Mouse (Mus musculus) forebrain, embryonic 12.5 days (tissue): Measurements from ENCODE around the gene Chtf18. TPM values are rescaled to one million over a fixed set of nuclear protein-coding genes. Genes with fewer than 3 reads are reported as not detected.
"Not testable (repeated sequence)": the region's sequence is repeated elsewhere in the genome, so short reads cannot be mapped to it uniquely, and the experiment has no call there.

Source experiments
- ATAC-seq: fragments of 200-750 bp; cut with Nextera tagmentation; 2 replicates; pipeline ENCODE4 v1.8.0; 2017; ENCODE audit warnings: moderate TSS enrichment; ENCODE audit not compliant: low FRiP score
- H3K27ac ChIP-seq: fragments of 300-500 bp; sonication (generic); 2 replicates; pipeline ENCODE4 v1.5.1; 2016; ENCODE audit warnings: mild to moderate bottlenecking
- H3K27me3 ChIP-seq: fragments of 300-500 bp; sonication (generic); 2 replicates; pipeline ENCODE4 v1.6.1; 2016; ENCODE audit warnings: mild to moderate bottlenecking
- H3K36me3 ChIP-seq: fragments of 300-500 bp; sonication (generic); replicated peaks from 2 replicates; pipeline ENCODE4 v1.6.1; 2016; ENCODE audit warnings: mild to moderate bottlenecking
- H3K4me1 ChIP-seq: fragments of 300-500 bp; sonication (generic); 2 replicates; pipeline ENCODE4 v1.6.1; 2016
- H3K4me2 ChIP-seq: fragments of 300-500 bp; sonication (generic); 2 replicates; pipeline ENCODE4 v1.6.1; 2016; ENCODE audit warnings: mild to moderate bottlenecking, moderate library complexity
- H3K4me3 ChIP-seq: fragments of 300-500 bp; sonication (generic); replicated peaks from 2 replicates; pipeline ENCODE4 v1.5.1; 2016; ENCODE audit warnings: mild to moderate bottlenecking
- H3K9ac ChIP-seq: fragments of 300-500 bp; sonication (generic); 2 replicates; pipeline ENCODE4 v1.6.1; 2016; ENCODE audit warnings: mild to moderate bottlenecking
- H3K9me3 ChIP-seq: fragments of 300-500 bp; sonication (generic); 2 replicates; pipeline ENCODE4 v1.6.1; 2016
- WGBS: fragments of 180-500 bp; shearing (Covaris S2); methylation state at CpG from one replicate; pipeline ENCODE4 v1.1.7; 2016; 5-methylcytosine and 5-hydroxymethylcytosine counted together
- polyA plus RNA-seq: library from polyadenylated mRNA; unstranded; fragments of >200 nt; fragmentation: Nextera tagmentation; extraction: Ambion mirVana; gene quantifications from 2 replicates; pipeline ENCODE4 v1.2.1, GENCODE M21; 2016

Gene Chtf18
- polyA plus RNA-seq, 1 experiment from 2014 or later = 41.8 TPM

GRCm38 (mm10) chr17:25755086-25755485, 27.9 kb upstream of the Chtf18 start:
- no peak for ATAC-seq
- Histone ChIP-seq H3K4me2 (no peak overlapping the region), H3K27me3 (peaks cover 14% of the 10 kb centered on the region; the same call in 1 of the 2 replicates), H3K36me3 (no peaks in the 10 kb centered on the region), H3K27ac (no peak overlapping the region), H3K9me3 (no peaks in the 10 kb centered on the region), H3K9ac (no peak overlapping the region), H3K4me1 (0 out of 2 replicates have a peak, but pooled peaks cover 5% of the 10 kb centered on the region), H3K4me3 (no peak overlapping the region)
- 75% methylated on average over 4 of the region's 4 CpGs for WGBS

GRCm38 (mm10) chr17:25754241-25754640, 27.0 kb upstream of the Chtf18 start, which contains the start of gene Msln:
Gene Msln (minus strand): TSS chr17:25754378.
- H3K36me3 ChIP-seq = no peaks in the 10 kb centered on the region
- ATAC-seq = no peak
- 0 out of 2 replicates have a peak, but pooled peaks cover 5% of the 10 kb centered on the region for H3K4me1 ChIP-seq
- H3K27me3 ChIP-seq = peaks cover 14% of the 10 kb centered on the region; the same call in 1 of the 2 replicates
- H3K9me3 ChIP-seq = no peaks in the 10 kb centered on the region
- no peak within 1 kb of the TSS for H3K9ac ChIP-seq
- H3K4me2 ChIP-seq = no peak within 1 kb of the TSS
- no peak within 1 kb of the TSS for H3K27ac ChIP-seq
- 90% methylated on average over 9 of the region's 9 CpGs for WGBS
- no peak within 1 kb of the TSS for H3K4me3 ChIP-seq

GRCm38 (mm10) chr17:25751446-25751845, 24.2 kb upstream of the Chtf18 start:
- 0 out of 2 replicates have a peak, but pooled peaks cover 5% of the 10 kb centered on the region for H3K4me1 ChIP-seq
- no peak overlapping the region for H3K4me2 ChIP-seq
- no peak for ATAC-seq
- WGBS = 79% methylated on average over 5 of the region's 5 CpGs
- no peaks in the 10 kb centered on the region for H3K36me3 ChIP-seq
- peaks cover 5% of the 10 kb centered on the region; the same call in 1 of the 2 replicates for H3K27me3 ChIP-seq
- H3K4me3 ChIP-seq = no peak overlapping the region
- no peak overlapping the region for H3K9ac ChIP-seq
- no peak overlapping the region for H3K27ac ChIP-seq
- H3K9me3 ChIP-seq = no peaks in the 10 kb centered on the region

- Histone ChIP-seq H3K27me3 (no peaks in the 10 kb centered on the region), H3K4me1 (0 out of 2 replicates have a peak, but pooled peaks cover 5% of the 10 kb centered on the region), H3K27ac (no peak overlapping the region), H3K9me3 (no peaks in the 10 kb centered on the region), H3K4me3 (no peak overlapping the region), H3K9ac (no peak overlapping the region), H3K36me3 (no peaks in the 10 kb centered on the region), H3K4me2 (no peak overlapping the region)
- no peak for ATAC-seq
- 82% methylated on average over 6 of the region's 6 CpGs for whole genome bisulfite sequencing
Measured at GRCm38 (mm10) chr17:25749314-25749713, 22.1 kb upstream of the Chtf18 start.

- no peak overlapping the region for H3K4me3 ChIP-seq
Measured at GRCm38 (mm10) chr17:25748238-25748637, 21.0 kb upstream of the Chtf18 start.

GRCm38 (mm10) chr17:25744311-25744710, 17.1 kb upstream of the Chtf18 start:
- Histone ChIP-seq H3K27ac (no peak overlapping the region), H3K4me2 (no peak overlapping the region), H3K36me3 (no peaks in the 10 kb centered on the region), H3K4me3 (no peak overlapping the region), H3K27me3 (peaks cover 4% of the 10 kb centered on the region; the same call in 1 of the 2 replicates), H3K4me1 (no peaks in the 10 kb centered on the region), H3K9me3 (no peaks in the 10 kb centered on the region), H3K9ac (no peak overlapping the region)
- ATAC-seq = no peak
- 84% methylated on average over 10 of the region's 10 CpGs for WGBS

More at GRCm38 (mm10) chr17:25748238-25748637, 21.0 kb upstream of the Chtf18 start:
- Histone ChIP-seq H3K9ac (no peak overlapping the region), H3K4me2 (no peak overlapping the region), H3K9me3 (no peaks in the 10 kb centered on the region), H3K4me1 (0 out of 2 replicates have a peak, but pooled peaks cover 5% of the 10 kb centered on the region), H3K36me3 (no peaks in the 10 kb centered on the region), H3K27me3 (0 out of 2 replicates have a peak, but pooled peaks cover 3% of the 10 kb centered on the region), H3K27ac (no peak overlapping the region)
- WGBS = 94% methylated on average over 4 of the region's 4 CpGs
- no peak for ATAC-seq

GRCm38 (mm10) chr17:25743831-25744230, 16.6 kb upstream of the Chtf18 start:
- Histone ChIP-seq H3K4me2 (no peak overlapping the region), H3K36me3 (no peaks in the 10 kb centered on the region), H3K9me3 (no peaks in the 10 kb centered on the region), H3K27ac (no peak overlapping the region), H3K4me1 (no peaks in the 10 kb centered on the region), H3K9ac (no peak overlapping the region), H3K4me3 (no peak overlapping the region), H3K27me3 (peaks cover 6% of the 10 kb centered on the region; the same call in 1 of the 2 replicates)
- ATAC-seq = no peak
- 96% methylated on average over 9 of the region's 9 CpGs for WGBS

- H3K9me3 ChIP-seq, ATAC-seq, H3K27ac ChIP-seq, H3K9ac ChIP-seq, H3K27me3 ChIP-seq, H3K4me2 ChIP-seq, H3K4me3 ChIP-seq, H3K4me1 ChIP-seq, H3K36me3 ChIP-seq: not testable (repeated sequence)
- 73% methylated on average over 12 of the region's 12 CpGs for WGBS
Measured at GRCm38 (mm10) chr17:25741471-25741870, 14.3 kb upstream of the Chtf18 start.

- H3K9me3 ChIP-seq = no peaks in the 10 kb centered on the region
- WGBS = 86% methylated on average over 7 of the region's 7 CpGs
- no peak for ATAC-seq
- H3K4me2 ChIP-seq = no peak overlapping the region
- H3K27ac ChIP-seq = no peak overlapping the region
- no peak overlapping the region for H3K4me3 ChIP-seq
- no peaks in the 10 kb centered on the region for H3K36me3 ChIP-seq
- H3K27me3 ChIP-seq = peaks cover 5% of the 10 kb centered on the region; the same call in 1 of the 2 replicates
- no peak overlapping the region for H3K9ac ChIP-seq
- H3K4me1 ChIP-seq = no peaks in the 10 kb centered on the region
Measured at GRCm38 (mm10) chr17:25738861-25739260, 11.6 kb upstream of the Chtf18 start.

GRCm38 (mm10) chr17:25735745-25736144, 8.5 kb upstream of the Chtf18 start, which contains the start of gene Mslnl:
Gene Mslnl (plus strand): TSS chr17:25736042.
- 0 out of 2 replicates have a peak, but pooled peaks cover 3% of the 10 kb centered on the region for H3K4me1 ChIP-seq
- 82% methylated on average over 3 of the region's 3 CpGs for WGBS

GRCm38 (mm10) chr17:25735246-25735645, 8.0 kb upstream of the Chtf18 start:
- Histone ChIP-seq H3K4me3 (no peak overlapping the region), H3K36me3 (peaks cover 7% of the 10 kb centered on the region; the same call in 1 of the 2 replicates), H3K4me2 (no peak overlapping the region), H3K4me1 (0 out of 2 replicates have a peak, but pooled peaks cover 3% of the 10 kb centered on the region), H3K9ac (no peak overlapping the region), H3K27me3 (peaks cover 4% of the 10 kb centered on the region; the same call in 1 of the 2 replicates), H3K9me3 (no peaks in the 10 kb centered on the region), H3K27ac (no peak overlapping the region)
- ATAC-seq = no peak
- WGBS = 89% methylated on average over 5 of the region's 5 CpGs

More at GRCm38 (mm10) chr17:25735745-25736144, 8.5 kb upstream of the Chtf18 start, which contains the start of gene Mslnl:
- H3K36me3 ChIP-seq = peaks cover 4% of the 10 kb centered on the region; the same call in 1 of the 2 replicates
- H3K9me3 ChIP-seq = no peaks in the 10 kb centered on the region
- no peak within 1 kb of the TSS for H3K4me2 ChIP-seq
- ATAC-seq = no peak
- H3K4me3 ChIP-seq = no peak within 1 kb of the TSS
- H3K27me3 ChIP-seq = peaks cover 4% of the 10 kb centered on the region; the same call in 1 of the 2 replicates
- no peak within 1 kb of the TSS for H3K9ac ChIP-seq
- H3K27ac ChIP-seq = no peak within 1 kb of the TSS

- no peak overlapping the region for H3K4me2 ChIP-seq
- no peak overlapping the region; the same call in 1 of the 2 replicates for H3K27ac ChIP-seq
- peaks cover 16% of the 10 kb centered on the region for H3K4me1 ChIP-seq
- peaks cover 22% of the 10 kb centered on the region; the same call in 1 of the 2 replicates for H3K36me3 ChIP-seq
- no peak for ATAC-seq
- H3K9me3 ChIP-seq = no peaks in the 10 kb centered on the region
- no peak overlapping the region for H3K9ac ChIP-seq
- 8% methylated on average over 2 of the region's 2 CpGs for WGBS
- no peak overlapping the region for H3K4me3 ChIP-seq
- no peaks in the 10 kb centered on the region; the same call in 1 of the 2 replicates for H3K27me3 ChIP-seq
Measured at GRCm38 (mm10) chr17:25732082-25732481, 4.9 kb upstream of the Chtf18 start.

GRCm38 (mm10) chr17:25728009-25728270, 721 bp upstream of the Chtf18 start:
- H3K4me2 ChIP-seq = peak overlapping the region; percentile 93
- H3K9ac ChIP-seq = peak overlapping the region; percentile 82
- WGBS = 27% methylated on average over 4 of the region's 4 CpGs
- H3K27me3 ChIP-seq = no peaks in the 10 kb centered on the region
- peaks cover 33% of the 10 kb centered on the region for H3K4me1 ChIP-seq
- peak overlapping the region; percentile 42; the same call in 1 of the 2 replicates for H3K27ac ChIP-seq
- no peak; the same call in 1 of the 2 replicates for ATAC-seq
- peak overlapping the region; percentile 59 for H3K4me3 ChIP-seq
- H3K9me3 ChIP-seq = no peaks in the 10 kb centered on the region
- H3K36me3 ChIP-seq = peaks cover 36% of the 10 kb centered on the region
